Mouse (Mus musculus) liver, adult (tissue): Measurements from ENCODE around the gene Wars2.

Experiments
- GATA4 ChIP-seq: IDR thresholded peaks from 2 replicates; pipeline ENCODE4 v1.6.1; 2014; ENCODE audit warnings: mild to moderate bottlenecking, low read length; ENCODE audit not compliant: insufficient replicate concordance

The Wars2 gene

DNA sequence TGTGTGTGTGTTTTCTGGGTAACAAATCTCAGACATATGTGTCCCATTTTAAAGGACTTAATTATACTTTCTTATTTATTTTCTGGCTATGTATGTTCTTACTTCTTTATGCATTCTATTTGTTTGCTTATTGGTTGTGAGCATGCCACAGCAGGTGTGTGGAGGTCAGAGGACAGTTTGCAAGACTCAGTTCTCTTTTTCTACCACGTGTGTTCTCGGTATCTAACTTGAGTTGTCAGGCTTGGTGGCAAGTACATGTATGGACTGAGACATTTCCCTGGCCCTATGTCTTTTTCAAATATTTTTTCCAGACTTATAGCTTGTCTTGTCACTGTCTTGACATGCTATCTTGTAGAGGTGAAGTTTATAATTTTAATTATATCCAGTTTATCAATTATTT, 21.3 kb downstream of the Wars2 start:
- TF ChIP-seq GATA4 = no peak

DNA sequence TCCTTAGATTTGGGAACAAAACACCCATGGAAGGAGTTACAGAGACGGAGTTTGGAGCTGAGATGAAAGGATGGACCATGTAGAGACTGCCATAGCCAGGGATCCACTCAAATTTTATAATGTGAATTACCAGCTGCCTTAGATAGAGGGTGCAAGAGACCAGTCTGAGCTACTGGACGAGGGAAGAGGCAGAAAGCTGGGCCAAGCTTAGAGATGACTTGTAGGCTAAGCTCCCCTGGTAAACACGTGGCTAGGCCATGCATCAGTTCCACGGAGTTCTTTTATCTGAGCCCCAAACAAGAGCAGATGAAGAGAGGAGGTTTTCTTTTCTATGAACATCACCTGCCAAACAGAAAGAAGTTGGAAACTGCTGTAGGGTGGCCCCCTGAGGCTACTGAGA, 26.9 kb downstream of the Wars2 start:
- no peak for TF ChIP-seq GATA4

DNA sequence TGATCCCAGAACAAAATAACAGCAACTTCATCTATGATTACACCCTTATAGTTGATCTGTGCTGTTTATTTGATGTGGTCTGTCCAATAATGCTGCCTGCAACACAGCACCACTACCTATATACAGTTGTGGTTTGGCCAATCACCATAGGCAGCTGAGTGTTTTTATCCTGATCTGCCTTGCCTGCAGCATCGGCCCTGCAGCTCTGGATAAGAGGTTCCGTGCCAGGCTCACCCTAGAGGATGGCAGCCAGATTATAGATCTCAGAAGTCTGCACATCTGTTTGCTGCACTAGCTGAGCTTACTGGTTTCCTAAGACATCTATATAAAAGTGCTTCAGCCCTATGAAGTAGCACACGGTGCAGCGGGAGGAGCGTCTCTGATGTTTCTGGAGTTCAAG, 32.3 kb downstream of the Wars2 start:
- no peak for TF ChIP-seq GATA4

DNA sequence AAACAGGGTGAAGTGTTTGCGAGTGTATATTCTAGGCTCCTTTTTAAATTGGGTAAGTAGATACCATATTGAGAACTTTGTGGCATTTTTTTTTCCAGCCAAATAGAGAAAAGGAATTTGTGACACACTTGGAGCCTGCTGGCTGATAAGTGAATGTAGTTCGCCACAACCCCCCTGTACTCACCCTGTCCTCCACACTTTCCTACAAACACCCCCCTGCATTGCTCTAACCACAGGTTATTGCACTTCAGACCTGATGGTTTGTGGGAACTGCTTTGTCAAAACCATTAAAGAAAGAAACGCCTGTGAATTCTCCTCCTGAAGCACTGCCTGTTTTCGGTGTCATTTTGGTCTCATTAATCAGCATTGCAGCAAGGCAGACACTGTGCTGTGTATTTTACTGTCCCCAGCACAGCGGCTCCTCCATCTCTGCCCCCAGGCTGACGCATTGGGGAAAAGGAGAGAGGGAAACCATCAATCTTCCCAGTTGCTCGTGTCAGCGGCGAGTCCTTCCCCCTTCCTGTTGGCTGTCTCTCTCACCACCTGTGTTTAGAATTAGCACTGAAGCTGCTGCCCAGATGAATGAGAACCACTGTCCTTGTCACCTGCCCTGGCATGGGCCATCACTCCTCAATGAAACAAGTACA, 33.9 kb downstream of the Wars2 start:
- TF ChIP-seq GATA4 = no peak

DNA sequence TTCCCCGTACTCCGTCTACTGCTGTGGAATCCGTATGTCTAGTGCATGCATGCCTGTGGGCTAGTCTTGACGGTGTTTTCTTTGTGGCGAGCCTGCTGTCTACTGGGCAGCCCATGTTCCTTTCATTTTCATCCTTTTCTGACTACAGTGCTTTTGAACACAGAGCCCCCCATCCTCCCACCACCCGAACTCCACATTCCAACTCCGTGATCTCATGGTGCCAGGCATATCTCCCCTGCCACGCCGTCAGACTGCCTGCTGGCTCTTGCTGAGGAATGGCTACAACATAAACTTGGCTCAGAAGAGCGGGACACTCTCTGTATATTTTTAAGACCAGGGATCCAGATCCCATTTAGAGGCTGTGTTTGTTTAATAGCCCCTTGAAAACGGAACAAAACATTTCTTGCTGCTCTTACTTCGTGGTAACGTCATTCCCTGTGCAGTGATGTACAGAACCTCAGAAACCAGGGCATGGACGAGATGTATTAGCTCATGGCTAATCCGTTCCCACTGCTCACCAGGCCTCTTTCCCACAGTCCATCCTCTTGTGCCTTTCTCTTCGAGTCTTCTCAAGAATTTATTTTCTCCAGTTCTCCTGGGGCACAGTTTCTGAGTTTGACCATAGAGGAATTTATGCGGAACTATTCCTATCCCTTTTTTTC, 42.6 kb downstream of the Wars2 start:
- no peak for TF ChIP-seq GATA4

DNA sequence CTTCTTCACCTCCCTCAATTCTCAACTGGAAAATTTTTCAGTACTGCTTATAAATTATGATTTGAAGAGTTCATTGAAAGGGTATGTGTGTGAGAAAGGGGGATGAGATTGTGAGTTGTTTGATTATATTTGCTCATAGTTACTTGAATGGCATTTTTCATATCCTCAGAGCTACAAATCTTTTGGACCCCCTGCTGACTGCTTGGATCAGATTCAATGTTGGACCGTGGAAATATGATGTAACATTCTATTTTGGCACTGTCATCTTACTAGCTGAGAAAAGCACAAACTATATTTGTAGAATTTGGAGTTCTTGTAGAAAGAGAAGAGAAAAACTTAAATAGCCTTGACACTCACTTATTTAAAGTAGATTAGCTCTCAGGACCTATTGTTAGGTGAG, 43.5 kb downstream of the Wars2 start:
- no peak for TF ChIP-seq GATA4

DNA sequence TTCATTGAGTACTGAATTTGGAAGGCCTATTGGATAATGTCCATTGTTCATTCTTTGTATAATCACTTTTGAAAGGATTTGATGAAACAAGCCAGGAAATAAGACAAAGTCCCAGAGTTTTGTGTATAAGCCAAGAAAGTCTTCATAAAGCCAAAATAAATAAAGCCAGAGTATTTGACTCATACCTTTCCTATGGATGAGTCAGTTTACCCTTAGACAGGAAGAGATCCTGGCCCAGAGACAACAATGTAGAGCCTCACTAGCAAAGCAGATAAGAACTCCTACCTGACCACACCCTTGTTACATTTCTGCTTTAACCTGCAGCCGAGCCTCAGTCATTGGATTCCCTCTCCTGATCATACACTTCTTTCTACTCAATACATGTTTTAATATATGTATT, 47.2 kb downstream of the Wars2 start:
- no peak for TF ChIP-seq GATA4

DNA sequence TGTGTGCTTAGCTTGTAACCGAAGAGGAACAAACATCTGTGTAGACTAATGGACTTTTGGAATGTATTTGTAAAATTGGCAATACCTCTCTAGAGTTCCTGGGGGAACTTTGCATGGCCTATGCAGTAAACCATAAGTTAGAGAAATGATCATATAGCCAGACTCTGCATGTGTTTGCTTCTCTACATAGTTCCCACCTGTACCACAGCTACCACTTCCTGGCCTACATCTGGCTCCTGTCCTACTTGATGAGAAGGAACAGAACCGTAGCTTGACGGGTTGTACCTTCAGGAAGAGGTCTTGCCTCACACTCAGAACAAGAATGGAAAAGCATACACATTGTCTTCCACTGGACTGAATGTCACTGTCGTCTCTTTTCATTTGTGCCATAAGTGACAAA, 52.7 kb downstream of the Wars2 start:
- no peak for TF ChIP-seq GATA4

DNA sequence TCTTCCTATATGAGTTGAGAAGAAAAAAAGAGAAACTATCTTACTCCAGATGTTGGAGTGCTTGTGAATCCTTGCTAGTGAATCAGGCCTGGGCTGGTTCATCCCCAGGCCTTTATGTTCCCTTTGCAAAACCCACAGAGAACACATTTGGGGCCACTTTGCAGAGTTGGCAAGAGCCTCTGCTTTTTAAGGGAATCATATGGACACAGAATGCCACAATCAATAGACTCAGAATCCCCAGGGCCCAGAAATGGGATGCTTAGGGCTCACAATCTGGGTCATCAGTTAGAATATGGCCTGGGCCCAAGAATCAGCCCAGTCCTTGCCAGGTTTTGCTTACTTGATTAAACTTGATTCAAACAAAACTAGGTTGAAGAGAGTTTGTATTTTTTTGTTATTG, 62.5 kb downstream of the Wars2 start:
- no peak for TF ChIP-seq GATA4

DNA sequence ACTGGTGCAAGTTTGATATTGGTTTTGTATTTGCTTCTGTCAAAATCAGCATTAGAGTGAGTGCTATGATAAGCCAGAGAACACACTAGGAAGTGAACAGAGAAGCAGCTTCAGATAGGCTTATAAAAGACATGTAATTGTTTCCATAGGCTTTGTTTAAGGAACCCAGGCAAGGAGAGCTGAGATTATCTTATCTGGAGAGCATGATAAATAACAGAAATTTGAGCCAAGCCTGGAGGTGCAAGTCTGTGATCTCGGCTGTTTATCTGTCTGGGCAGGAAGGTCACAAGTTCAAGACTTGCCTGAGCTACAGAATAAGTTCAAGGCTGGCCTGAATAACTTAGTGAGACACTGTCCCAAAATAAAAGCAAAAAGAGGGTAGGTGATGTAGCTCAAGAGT, 67.5 kb downstream of the Wars2 start:
- no peak for TF ChIP-seq GATA4

DNA sequence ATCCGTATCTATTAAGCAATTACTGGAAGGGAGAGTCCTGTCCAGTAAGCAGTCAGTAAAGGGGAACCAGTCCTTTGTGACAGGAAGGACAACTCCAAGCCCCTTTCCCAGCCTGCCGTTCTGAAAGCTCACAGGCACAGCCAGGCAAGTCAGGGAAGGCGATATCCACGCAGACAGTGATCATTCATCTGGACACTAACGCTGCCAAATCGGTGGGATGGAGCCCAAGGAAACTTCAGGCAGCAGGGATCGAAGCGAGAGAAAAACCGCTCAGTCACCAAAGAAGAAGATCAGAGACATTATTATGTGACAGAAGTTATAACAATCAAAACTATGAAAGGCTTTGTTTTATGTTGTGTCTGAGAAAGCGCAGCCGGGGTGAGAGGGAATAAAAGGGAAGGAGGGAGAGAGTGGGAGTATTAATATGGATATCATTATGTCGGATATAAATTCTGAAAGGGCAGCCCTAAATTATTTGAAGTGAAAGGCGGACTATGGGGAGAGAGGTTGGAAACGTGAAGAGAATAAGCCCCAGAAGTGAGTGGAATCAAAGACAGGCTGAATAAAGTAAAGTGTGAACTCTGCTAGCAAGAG, 70.3 kb downstream of the Wars2 start:
- TF ChIP-seq GATA4 = no peak

DNA sequence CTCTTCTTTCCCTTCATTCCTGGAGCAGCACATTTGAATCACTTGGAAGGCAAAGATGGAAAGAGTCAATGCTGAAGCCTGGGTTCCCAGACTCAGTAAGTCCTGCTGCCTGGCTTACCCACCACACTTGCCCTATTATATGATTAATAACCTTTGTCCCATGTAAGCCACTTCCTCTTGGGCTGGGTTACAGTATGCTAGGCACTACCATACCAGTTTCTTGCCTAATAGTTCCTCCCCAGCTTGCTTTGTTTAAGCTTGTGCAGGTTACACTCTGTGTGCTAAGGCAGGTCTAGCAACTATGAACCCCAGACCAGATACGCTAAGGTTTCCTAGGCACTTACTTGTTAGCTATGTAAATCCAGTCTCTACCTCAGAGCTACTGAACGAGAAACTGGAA, 86.9 kb downstream of the Wars2 start:
- no peak for TF ChIP-seq GATA4

DNA sequence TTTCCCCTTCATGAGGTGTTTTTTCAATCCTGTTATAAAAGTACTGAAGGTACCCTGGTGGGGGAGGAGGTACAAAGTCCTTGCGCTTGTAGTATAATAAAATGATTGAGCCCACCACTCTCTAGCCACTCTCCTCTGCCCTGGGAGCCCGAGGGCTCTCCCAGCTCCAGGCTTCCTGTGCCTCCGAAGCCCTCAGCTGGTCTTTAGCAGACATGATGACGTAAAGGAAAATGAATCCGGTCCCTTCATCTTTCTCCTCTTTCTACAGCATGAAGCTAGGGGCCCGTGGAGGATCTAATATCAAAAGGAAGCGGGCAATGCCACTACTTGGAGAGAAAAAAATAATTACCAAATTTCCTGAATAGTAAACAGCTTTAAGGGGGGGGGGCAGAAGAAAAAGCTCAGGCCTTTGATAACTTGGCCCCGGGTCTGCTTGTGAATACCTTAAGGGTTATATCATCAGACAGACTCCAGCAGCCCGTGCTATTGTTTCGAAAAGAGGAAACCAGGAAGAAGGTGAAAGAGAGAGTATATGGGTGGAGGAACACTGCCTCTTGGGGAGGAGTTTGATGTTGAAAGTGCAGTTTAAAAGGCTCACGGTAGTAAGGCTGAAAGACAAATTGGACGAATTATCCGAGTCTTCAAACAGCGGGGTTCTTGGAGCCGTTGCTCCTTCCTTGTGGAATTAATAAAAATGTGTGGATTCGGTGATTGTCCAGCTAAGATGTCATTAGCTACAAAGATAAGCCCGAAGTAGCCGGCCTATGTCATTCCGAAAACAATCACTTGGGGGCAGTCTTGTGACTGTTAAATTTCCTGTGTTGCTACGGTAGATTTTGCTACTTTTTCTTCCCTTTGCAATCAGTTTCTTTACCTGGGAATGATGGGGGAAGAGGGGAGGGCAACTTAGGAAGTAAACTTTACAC, 92.8 kb downstream of the Wars2 start:
- no peak for TF ChIP-seq GATA4

DNA sequence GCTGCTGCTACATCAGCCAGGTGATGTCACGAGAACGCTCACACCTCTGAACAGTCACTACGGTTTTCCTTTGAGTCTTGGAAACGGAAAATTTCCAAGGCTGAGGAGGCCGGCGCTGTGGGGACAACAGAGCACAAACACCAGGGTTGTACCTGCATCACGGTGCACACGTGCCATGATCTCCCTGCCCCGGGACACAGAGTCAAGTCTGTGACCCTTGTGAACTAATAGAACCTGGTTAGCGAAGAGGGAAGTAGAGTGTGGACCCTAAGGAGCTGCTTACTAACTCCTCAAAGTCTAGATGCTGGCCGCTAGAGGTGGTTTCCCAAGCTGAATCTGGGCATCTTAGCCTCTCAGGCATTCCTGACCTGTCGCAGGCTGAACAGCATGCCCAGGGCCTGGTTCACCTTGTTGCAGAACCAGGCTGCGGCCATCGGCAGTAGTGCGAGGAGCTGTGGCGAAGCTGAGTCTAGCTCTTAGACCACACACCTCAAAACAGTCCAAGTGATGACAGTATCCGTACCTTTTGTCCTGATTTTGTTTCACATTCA, 93.5 kb downstream of the Wars2 start:
- TF ChIP-seq GATA4 = no peak

DNA sequence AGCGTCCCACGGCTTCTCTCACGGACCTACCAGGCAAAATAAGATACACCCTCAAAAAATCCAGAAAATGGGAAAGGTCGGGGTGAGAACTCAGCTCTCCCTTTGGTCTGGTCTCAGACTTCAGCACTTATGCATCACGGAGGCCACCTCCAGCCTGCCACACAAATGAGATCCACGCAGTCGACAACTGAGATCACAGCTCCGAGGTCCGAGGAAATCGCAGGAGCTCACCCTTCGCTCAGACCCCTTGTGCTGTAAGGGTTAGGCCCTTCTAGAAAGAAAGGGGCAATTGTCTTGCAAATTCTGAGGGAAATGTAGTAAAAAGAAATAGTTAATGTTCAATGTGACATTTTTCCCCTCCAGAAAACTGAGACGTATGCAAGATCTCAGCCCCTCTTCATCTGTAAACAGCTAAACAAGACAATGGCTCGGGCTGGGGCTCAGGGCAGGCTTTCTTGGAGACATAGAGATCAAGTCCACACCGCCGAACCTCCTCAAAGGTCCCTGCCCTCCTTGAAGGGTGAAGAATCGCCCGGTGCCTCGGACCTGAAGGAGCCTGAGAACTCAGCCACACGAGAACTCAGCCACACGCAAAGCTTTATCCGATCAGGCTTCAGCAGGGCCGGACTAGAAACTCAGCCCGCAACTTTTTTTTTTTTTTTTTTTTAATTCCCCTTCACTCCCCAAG, 94.4 kb downstream of the Wars2 start:
- TF ChIP-seq GATA4 = no peak
